Mouse (Mus musculus) MEL (cell line): Measurements from ENCODE around the gene S100a13. TPM values are rescaled to one million over a fixed set of nuclear protein-coding genes. Genes with fewer than 3 reads are reported as not detected.

Source experiments
- DNase-seq: peaks from one replicate; pipeline ENCODE4 v3.0.0; 2011; ENCODE audit warnings: low read depth, low spot score
- H3K27ac ChIP-seq: 2 replicates; pipeline ENCODE4 v1.5.1; 2012; ENCODE audit warnings: low read depth, mild to moderate bottlenecking, control low read depth, low read length, moderate library complexity; ENCODE audit not compliant: control insufficient read depth
- H3K27me3 ChIP-seq, 2 experiments: fragments of 150-350 bp in 1 of 2; sonication (generic) in 1 of 2; 2 replicates each; pipeline ENCODE4 v1.6.1; 2012; ENCODE audit warnings: low read length in 2 of 2, mild to moderate bottlenecking in 2 of 2, improper control_type of control experiment in 1 of 2, moderate library complexity in 1 of 2; ENCODE audit not compliant: insufficient read depth in 2 of 2, control insufficient read depth in 1 of 2
- H3K36me3 ChIP-seq, 2 experiments: 2 replicates each; pipeline ENCODE4 v1.6.1; 2012 to 2014; ENCODE audit warnings: low read length in 2 of 2, improper control_type of control experiment in 1 of 2, inconsistent platforms in 1 of 2, mild to moderate bottlenecking in 1 of 2; ENCODE audit not compliant: insufficient read depth in 2 of 2, control insufficient read depth in 1 of 2
- H3K4me1 ChIP-seq, 2 experiments: fragments of 150-350 bp in 1 of 2; sonication (generic) in 1 of 2; 2 replicates each; pipeline ENCODE4 v1.6.1; 2012; ENCODE audit warnings: low read length in 2 of 2, improper control_type of control experiment in 1 of 2, mild to moderate bottlenecking in 1 of 2; ENCODE audit not compliant: insufficient read depth in 2 of 2, control insufficient read depth in 1 of 2
- H3K4me3 ChIP-seq, 2 experiments: fragments of 150-350 bp in 1 of 2; sonication (generic) in 1 of 2; 2 replicates each; pipeline ENCODE4 v1.5.1; 2012; ENCODE audit warnings: low read depth in 2 of 2, low read length in 2 of 2, mild to moderate bottlenecking in 2 of 2, moderate library complexity in 2 of 2, control low read depth in 1 of 2, improper control_type of control experiment in 1 of 2; ENCODE audit not compliant: control insufficient read depth in 1 of 2, insufficient read depth in 1 of 2
- H3K79me2 ChIP-seq: 2 replicates; pipeline ENCODE4 v1.6.1; 2012; ENCODE audit warnings: mild to moderate bottlenecking, low read length, moderate library complexity; ENCODE audit not compliant: control insufficient read depth, poor library complexity, insufficient read depth
- H3K9ac ChIP-seq: 2 replicates; pipeline ENCODE4 v1.6.1; 2012; ENCODE audit warnings: low read depth, mild to moderate bottlenecking, control low read depth, low read length, moderate library complexity; ENCODE audit not compliant: control insufficient read depth, poor library complexity, severe bottlenecking
- H3K9me3 ChIP-seq: fragments of 150-350 bp; sonication (generic); replicated peaks from 2 replicates; pipeline ENCODE4 v1.6.1; 2012; ENCODE audit warnings: mild to moderate bottlenecking, low read length, improper control_type of control experiment, moderate library complexity; ENCODE audit not compliant: insufficient read depth
- CTCF ChIP-seq, 3 experiments: IDR thresholded peaks in 2 of 3; conservative IDR thresholded peaks in 1 of 3; 2 replicates each; pipeline ENCODE4 v1.5.1; 2011 to 2012; ENCODE audit warnings: low read length in 3 of 3, low read depth in 2 of 3, mild to moderate bottlenecking in 2 of 3, improper control_type of control experiment in 1 of 3, inconsistent platforms in 1 of 3, mixed read lengths in 1 of 3, moderate library complexity in 1 of 3; ENCODE audit not compliant: control insufficient read depth in 1 of 3, insufficient read depth in 1 of 3, poor library complexity in 1 of 3, severe bottlenecking in 1 of 3
- E2F4 ChIP-seq: IDR thresholded peaks from 2 replicates; pipeline ENCODE4 v1.6.1; 2011; ENCODE audit warnings: low read depth, low read length, improper control_type of control experiment, borderline replicate concordance
- HCFC1 ChIP-seq: IDR thresholded peaks from 2 replicates; pipeline ENCODE4 v1.6.1; 2012; ENCODE audit warnings: low read depth, mild to moderate bottlenecking, inconsistent platforms, low read length, improper control_type of control experiment, moderate library complexity
- POLR2AphosphoS5 ChIP-seq: IDR thresholded peaks from 2 replicates; pipeline ENCODE4 v1.6.1; 2012; ENCODE audit warnings: low read depth, borderline replicate concordance, mild to moderate bottlenecking, inconsistent platforms, low read length, moderate library complexity, mixed read lengths
- RAD21 ChIP-seq: IDR thresholded peaks from 2 replicates; pipeline ENCODE4 v1.6.1; 2011; ENCODE audit warnings: mild to moderate bottlenecking, low read depth, low read length, improper control_type of control experiment
- SMC3 ChIP-seq: IDR thresholded peaks from 2 replicates; pipeline ENCODE4 v1.6.1; 2011; ENCODE audit warnings: low read depth, low read length, improper control_type of control experiment
- TCF12 ChIP-seq: IDR thresholded peaks from 2 replicates; pipeline ENCODE4 v1.6.1; 2014; ENCODE audit warnings: low read depth, mild to moderate bottlenecking, inconsistent platforms, low read length, improper control_type of control experiment, moderate library complexity
- USF1 ChIP-seq: IDR thresholded peaks from 2 replicates; pipeline ENCODE4 v1.6.1; 2014; ENCODE audit warnings: low read depth, mild to moderate bottlenecking, inconsistent platforms, low read length, improper control_type of control experiment, moderate library complexity
- USF2 ChIP-seq, 2 experiments: IDR thresholded peaks; 2 replicates each; pipeline ENCODE4 v1.6.1; 2011 to 2012; ENCODE audit warnings: improper control_type of control experiment in 2 of 2, low read length in 2 of 2, borderline replicate concordance in 1 of 2, inconsistent platforms in 1 of 2, low read depth in 1 of 2, mild to moderate bottlenecking in 1 of 2; ENCODE audit not compliant: insufficient read depth in 1 of 2
- ZKSCAN1 ChIP-seq: IDR thresholded peaks from 2 replicates; pipeline ENCODE4 v1.6.1; 2012; ENCODE audit warnings: low read depth, mild to moderate bottlenecking, inconsistent platforms, low read length, improper control_type of control experiment, moderate library complexity
- ZNF384 ChIP-seq: IDR thresholded peaks from 2 replicates; pipeline ENCODE4 v1.6.1; 2012; ENCODE audit warnings: low read depth, mild to moderate bottlenecking, inconsistent platforms, low read length, improper control_type of control experiment
- polyA plus RNA-seq, 2 experiments: library from polyadenylated mRNA; stranded (reverse) in 1 of 2; unstranded in 1 of 2; fragments of >175 nt in 1 of 2; fragments of >200 nt in 1 of 2; gene quantifications; 2 replicates each; pipeline versions ENCODE4 v1.2.1 to v1.2.4; 2012; ENCODE audit warnings: low replicate concordance in 2 of 2, low read depth in 1 of 2; ENCODE audit not compliant: insufficient read length in 2 of 2, insufficient read depth in 1 of 2, missing spikeins in 1 of 2
- total RNA-seq: library from RNA; depleted of rRNA; stranded (reverse); fragments of 300-350 nt; gene quantifications from 2 replicates; pipeline ENCODE4 v1.2.3, GENCODE M21; 2012

Gene S100a13
- total and polyA plus RNA-seq, 3 experiments, result 22.0 to 29.9 TPM; not detected in 1

DNA sequence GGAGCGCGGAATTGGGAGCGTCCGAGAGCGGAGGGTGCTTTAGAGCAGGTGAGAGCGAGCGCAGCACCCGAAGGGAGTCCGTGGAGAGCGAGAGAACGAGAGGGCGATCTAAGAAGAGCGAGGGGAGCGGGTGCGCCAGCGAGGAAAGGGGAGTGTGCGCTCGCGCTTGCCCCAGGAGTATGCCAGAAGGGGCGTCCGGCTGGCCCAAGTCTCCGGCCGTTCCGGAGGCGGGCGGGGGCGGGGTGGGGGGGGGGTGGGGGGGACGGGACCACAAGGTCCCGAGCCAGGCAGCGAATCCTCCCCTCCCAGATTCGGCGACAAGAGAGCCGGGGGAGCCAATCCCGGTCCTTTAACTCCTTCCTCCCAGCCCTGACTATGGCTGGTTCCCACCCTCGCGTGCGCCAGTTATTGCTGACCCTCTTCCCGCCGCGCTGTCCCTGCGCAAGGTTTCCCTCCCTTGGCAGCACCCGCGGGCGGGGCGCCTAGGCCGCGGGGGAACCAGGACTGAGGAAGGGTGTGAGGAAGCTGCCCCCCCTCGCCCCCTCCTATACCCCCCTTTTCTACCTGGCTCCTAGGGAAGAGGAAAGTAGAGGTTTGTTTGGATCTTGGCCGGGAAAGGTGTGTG is 48.4 kb upstream of the S100a13 start, which contains the start of gene Npr1:
TSS of gene Npr1 (minus strand) at position 181 of the 625 bp plus-strand sequence.
- no peak for DNase-seq
- H3K79me2 ChIP-seq, result no peaks in the 10 kb centered on the region
- H3K27ac ChIP-seq, result no peak within 1 kb of the TSS
- no peaks in the 10 kb centered on the region for H3K36me3 ChIP-seq
- no peak for TF ChIP-seq E2F4
- no peak within 1 kb of the TSS for H3K9ac ChIP-seq
- H3K9me3 ChIP-seq, result no peaks in the 10 kb centered on the region
- H3K4me3 ChIP-seq, result no peak within 1 kb of the TSS
- peaks cover 8 to 12% of the 10 kb centered on the region in 2 experiments for H3K27me3 ChIP-seq
- no peaks in the 10 kb centered on the region for H3K4me1 ChIP-seq

DNA sequence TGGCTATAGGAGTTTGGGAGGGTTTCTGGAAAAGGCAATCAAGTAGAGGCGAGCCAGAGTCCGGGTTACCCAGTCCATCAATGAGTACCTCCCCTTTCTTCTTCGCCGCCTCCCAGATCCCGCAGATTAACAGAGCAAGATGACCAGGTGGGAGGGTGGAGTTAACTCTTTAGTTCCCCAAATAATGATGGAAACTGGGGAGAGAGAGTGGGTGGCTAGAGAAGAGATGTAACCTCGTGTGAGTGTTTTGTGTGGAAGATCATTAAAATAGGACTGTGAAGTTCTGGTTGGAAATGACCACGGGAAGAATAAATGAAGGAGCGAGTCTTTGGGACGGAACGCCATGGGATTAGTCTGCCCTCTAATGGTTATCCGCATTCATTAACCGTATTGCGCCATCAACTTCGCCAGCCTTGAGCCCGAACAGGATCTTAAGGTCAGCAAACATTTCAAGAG is 47.9 kb upstream of the S100a13 start:
- Histone ChIP-seq H3K4me1 (no peaks in the 10 kb centered on the region), H3K36me3 (no peaks in the 10 kb centered on the region), H3K27me3 (peaks cover 8 to 10% of the 10 kb centered on the region in 2 experiments), H3K9me3 (no peaks in the 10 kb centered on the region), H3K9ac (no peak overlapping the region), H3K79me2 (no peaks in the 10 kb centered on the region), H3K4me3 (no peak overlapping the region), H3K27ac (no peak overlapping the region)
- DNase-seq, result no peak
- TF ChIP-seq CTCF (IDR thresholded peaks at IDR 0.05 in 2 of 3, conservative IDR thresholded peaks at IDR 0.05 in 1 of 3; ENCODE audit: control insufficient read depth in 1 of 3, insufficient read depth in 1 of 3, low read depth in 2 of 3, low read length in 3 of 3, poor library complexity in 1 of 3, severe bottlenecking in 1 of 3) (peak in 1 of 3 experiments; percentile 43; a peak in 3 of 6 replicates), RAD21 (peak; percentile 45), SMC3 (peak; percentile 20; the same call in 1 of the 2 replicates), HCFC1 (no peak), USF2 (IDR thresholded peaks at IDR 0.05; ENCODE audit: borderline replicate concordance in 1 of 2, insufficient read depth in 1 of 2, low read depth in 1 of 2, low read length in 2 of 2) (no peak), ZNF384 (no peak), USF1 (no peak), POLR2AphosphoS5 (no peak), TCF12 (no peak)

DNA sequence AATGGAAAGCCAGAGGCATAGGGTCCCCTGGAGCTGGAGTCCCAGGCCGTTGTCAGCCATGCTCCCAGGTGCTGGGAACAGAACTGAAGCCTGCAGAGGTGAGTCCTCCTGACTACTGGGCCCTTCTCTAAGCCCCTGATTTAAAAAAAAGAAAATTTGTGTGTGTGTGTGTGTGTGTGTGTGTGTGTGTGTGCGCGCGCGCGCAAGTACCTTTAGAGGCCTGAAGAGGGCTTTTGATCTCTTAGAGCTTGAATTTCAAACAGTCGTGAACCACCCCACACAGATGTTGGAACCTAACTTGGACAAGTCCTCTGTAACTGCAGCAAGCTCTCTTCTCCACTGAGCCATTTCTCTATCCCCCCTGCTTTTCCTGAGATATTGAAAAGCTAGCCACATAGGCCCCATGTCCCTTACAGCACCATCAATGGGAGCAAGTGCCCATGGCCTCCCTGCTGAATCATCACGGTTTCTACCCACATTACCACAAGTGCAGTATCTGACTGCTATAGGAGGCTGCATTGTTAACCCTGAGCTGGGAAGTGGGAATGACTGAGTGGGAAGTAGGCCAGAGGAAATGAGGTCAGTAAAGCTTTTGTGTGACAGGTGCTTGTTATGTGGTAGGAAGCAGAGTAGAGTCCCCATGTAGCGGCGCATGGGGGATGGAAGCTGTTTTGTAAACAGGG is 46.5 kb upstream of the S100a13 start:
- 0 out of 4 replicates have a peak, but pooled peaks cover 0 to 2% of the 10 kb centered on the region in 2 experiments for H3K36me3 ChIP-seq
- no peak for DNase-seq
- H3K27ac ChIP-seq, result no peak overlapping the region
- peaks cover 0 to 4% of the 10 kb centered on the region in 2 experiments; a peak in 1 of 4 replicates for H3K4me1 ChIP-seq
- H3K27me3 ChIP-seq, result peaks cover 5 to 6% of the 10 kb centered on the region in 2 experiments
- H3K4me3 ChIP-seq, result no peak overlapping the region
- no peaks in the 10 kb centered on the region for H3K79me2 ChIP-seq
- no peaks in the 10 kb centered on the region for H3K9me3 ChIP-seq
- 0 out of 6 replicates have a peak, but pooled peaks of 1 of the 3 experiments have one; percentile 6 for TF ChIP-seq CTCF (IDR thresholded peaks at IDR 0.05 in 2 of 3, conservative IDR thresholded peaks at IDR 0.05 in 1 of 3; ENCODE audit: control insufficient read depth in 1 of 3, insufficient read depth in 1 of 3, low read depth in 2 of 3, low read length in 3 of 3, poor library complexity in 1 of 3, severe bottlenecking in 1 of 3)
- TF ChIP-seq ZKSCAN1, result no peak
- no peak overlapping the region for H3K9ac ChIP-seq
